Mouse (Mus musculus) forebrain, embryonic 15.5 days (tissue): ENCODE data around the gene Itpr1. TPM values are rescaled to one million over a fixed set of nuclear protein-coding genes. Genes with fewer than 3 reads are reported as not detected.
A peak's percentile ranks its signal among the peaks of the same experiment; 100 is the strongest.

Source experiments
- ATAC-seq: fragments of 200-750 bp; cut with Nextera tagmentation; replicated peaks from 2 replicates; pipeline ENCODE4 v1.8.0; 2017; ENCODE audit warnings: mild to moderate bottlenecking, moderate TSS enrichment, moderate library complexity
- H3K27ac ChIP-seq: fragments of 300-500 bp; sonication (generic); replicated peaks from 2 replicates; pipeline ENCODE4 v1.5.1; 2015; ENCODE audit warnings: mild to moderate bottlenecking, inconsistent platforms
- H3K27me3 ChIP-seq: fragments of 300-500 bp; sonication (generic); 2 replicates; pipeline ENCODE4 v1.6.1; 2015; ENCODE audit warnings: inconsistent platforms
- H3K36me3 ChIP-seq: fragments of 300-500 bp; sonication (generic); 2 replicates; pipeline ENCODE4 v1.6.1; 2015; ENCODE audit warnings: mild to moderate bottlenecking, inconsistent platforms
- H3K4me1 ChIP-seq: fragments of 300-500 bp; sonication (generic); 2 replicates; pipeline ENCODE4 v1.6.1; 2015; ENCODE audit warnings: inconsistent platforms
- H3K4me2 ChIP-seq: fragments of 300-500 bp; sonication (generic); replicated peaks from 2 replicates; pipeline ENCODE4 v1.6.1; 2015; ENCODE audit warnings: mild to moderate bottlenecking, inconsistent platforms
- H3K4me3 ChIP-seq: fragments of 300-500 bp; sonication (generic); 2 replicates; pipeline ENCODE4 v1.5.1; 2015; ENCODE audit warnings: mild to moderate bottlenecking, inconsistent platforms
- H3K9ac ChIP-seq: fragments of 300-500 bp; sonication (generic); replicated peaks from 2 replicates; pipeline ENCODE4 v1.6.1; 2015; ENCODE audit warnings: mild to moderate bottlenecking, inconsistent platforms
- H3K9me3 ChIP-seq: fragments of 300-500 bp; sonication (generic); 2 replicates; pipeline ENCODE4 v1.6.1; 2016; ENCODE audit warnings: inconsistent platforms
- WGBS: fragments of 180-500 bp; shearing (Covaris S2); methylation state at CpG from one replicate; pipeline ENCODE4 v1.1.7; 2015; ENCODE audit warnings: mixed read lengths; 5-methylcytosine and 5-hydroxymethylcytosine counted together
- polyA plus RNA-seq: library from polyadenylated mRNA; unstranded; fragments of >200 nt; fragmentation: Nextera tagmentation; extraction: Ambion mirVana; gene quantifications from 2 replicates; pipeline ENCODE4 v1.2.1, GENCODE M21; 2015

Itpr1 gene
- polyA plus RNA-seq, 1 experiment from 2014 or later = 12.6 TPM

DNA sequence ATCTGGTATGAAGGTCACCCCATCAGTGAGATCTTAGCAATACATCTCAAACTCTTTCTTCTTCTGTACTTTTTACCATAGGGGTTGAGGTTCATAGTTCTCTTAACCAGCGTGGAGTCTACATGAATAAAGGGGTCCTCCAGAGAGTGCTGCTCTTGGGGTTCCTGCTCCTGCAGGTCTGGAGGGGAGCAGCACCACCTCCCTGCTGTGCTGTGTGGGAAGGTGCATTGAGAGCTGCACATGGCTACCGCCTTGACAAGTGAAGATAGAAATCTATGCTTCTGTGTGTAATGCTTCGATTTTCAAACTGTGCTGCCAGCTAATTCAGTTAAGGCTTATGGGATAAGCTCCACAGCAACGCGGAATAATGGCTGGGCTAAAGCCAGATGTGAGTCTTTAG is 130.1 kb downstream of the Itpr1 start:
- H3K36me3 ChIP-seq = no peaks in the 10 kb centered on the region
- H3K9ac ChIP-seq = no peak overlapping the region
- H3K4me1 ChIP-seq = no peaks in the 10 kb centered on the region
- H3K27me3 ChIP-seq = no peaks in the 10 kb centered on the region
- no peaks in the 10 kb centered on the region for H3K9me3 ChIP-seq
- no peak for ATAC-seq
- 81% methylated on average over 5 of the region's 5 CpGs for WGBS
- H3K4me3 ChIP-seq = no peak overlapping the region
- H3K4me2 ChIP-seq = no peak overlapping the region
- no peak overlapping the region for H3K27ac ChIP-seq

DNA sequence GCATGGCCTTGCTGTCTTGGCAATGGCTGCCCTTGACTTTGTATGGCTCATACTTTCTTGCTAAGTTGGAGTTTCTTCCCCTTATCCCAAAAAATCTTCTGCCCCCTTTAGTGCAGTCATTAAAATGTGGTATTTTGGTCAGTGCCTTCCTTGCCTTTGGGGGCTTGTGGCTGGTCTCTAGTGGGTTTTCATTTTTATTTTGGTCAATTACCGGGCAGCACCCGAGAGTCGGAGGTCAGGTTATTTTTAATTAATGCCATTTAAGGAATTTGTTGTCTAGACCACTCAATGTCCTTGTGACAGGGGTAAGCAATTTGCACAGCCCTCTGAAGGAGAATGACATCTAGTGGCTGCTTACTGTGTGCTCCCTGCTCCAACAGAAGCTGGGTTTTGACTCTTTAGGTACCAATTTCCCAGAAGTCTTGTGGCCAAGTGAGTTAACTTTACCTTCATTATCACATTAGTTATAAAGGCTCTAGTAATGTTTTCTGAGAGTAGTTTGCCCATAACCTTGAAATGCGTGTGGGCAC is 130.9 kb downstream of the Itpr1 start:
- WGBS = 73% methylated on average over 4 of the region's 4 CpGs
- Histone ChIP-seq H3K4me2 (no peak overlapping the region), H3K27ac (no peak overlapping the region), H3K9ac (no peak overlapping the region), H3K4me1 (no peaks in the 10 kb centered on the region), H3K9me3 (no peaks in the 10 kb centered on the region), H3K4me3 (no peak overlapping the region), H3K36me3 (no peaks in the 10 kb centered on the region), H3K27me3 (no peaks in the 10 kb centered on the region)
- ATAC-seq = no peak

DNA sequence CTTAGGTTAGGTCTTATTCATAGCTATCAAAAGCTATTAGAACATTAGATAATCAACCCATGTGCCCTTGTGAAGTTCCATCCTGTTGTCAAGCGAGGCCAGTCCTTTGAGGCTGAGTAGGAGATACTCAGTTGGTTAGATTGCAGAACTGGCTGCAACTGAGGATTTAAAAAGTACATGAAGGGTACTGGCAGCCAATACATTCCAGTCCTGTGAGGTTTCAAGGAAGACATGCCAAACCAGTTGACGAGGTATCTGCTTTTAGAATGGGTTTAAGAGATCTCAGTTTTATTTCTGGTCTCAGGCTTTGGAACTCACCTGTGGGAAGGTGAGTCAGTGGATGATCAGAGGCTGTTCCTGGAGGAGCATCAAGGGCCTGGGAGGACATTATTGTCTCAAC is 137.9 kb downstream of the Itpr1 start:
- 86% methylated on average over 2 of the region's 2 CpGs for WGBS
- no peak for ATAC-seq
- H3K27ac ChIP-seq = no peak overlapping the region

DNA sequence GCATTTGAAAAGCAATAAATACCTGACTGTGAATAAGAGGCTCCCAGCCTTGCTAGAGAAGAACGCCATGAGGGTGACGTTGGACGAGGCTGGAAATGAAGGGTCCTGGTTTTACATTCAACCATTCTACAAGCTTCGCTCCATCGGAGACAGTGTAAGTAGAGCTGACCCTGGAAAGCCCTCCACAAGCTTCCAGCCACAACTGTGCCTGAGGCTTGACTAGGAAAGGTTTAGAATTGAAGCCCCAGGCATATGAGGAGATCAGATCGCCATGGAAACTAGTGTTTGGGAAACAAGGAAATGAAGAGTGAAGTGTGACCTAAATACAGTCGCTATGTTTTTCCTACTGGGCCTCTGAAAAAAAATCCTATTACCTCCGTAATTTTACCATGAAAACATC is 139.1 kb downstream of the Itpr1 start:
- no peaks in the 10 kb centered on the region for H3K27me3 ChIP-seq
- no peak overlapping the region for H3K9ac ChIP-seq
- H3K9me3 ChIP-seq = no peaks in the 10 kb centered on the region
- 72% methylated on average over 8 of the region's 8 CpGs for WGBS
- H3K36me3 ChIP-seq = no peaks in the 10 kb centered on the region
- no peak overlapping the region for H3K27ac ChIP-seq
- ATAC-seq = no peak; the same call in 1 of the 2 replicates
- H3K4me1 ChIP-seq = 0 out of 2 replicates have a peak, but pooled peaks cover 4% of the 10 kb centered on the region
- H3K4me2 ChIP-seq = no peak overlapping the region
- no peak overlapping the region for H3K4me3 ChIP-seq

More for the DNA sequence above, 137.9 kb downstream of the Itpr1 start:
- 0 out of 2 replicates have a peak, but pooled peaks cover 4% of the 10 kb centered on the region for H3K4me1 ChIP-seq
- H3K4me2 ChIP-seq = no peak overlapping the region
- no peaks in the 10 kb centered on the region for H3K27me3 ChIP-seq
- no peak overlapping the region for H3K4me3 ChIP-seq
- H3K9ac ChIP-seq = no peak overlapping the region
- no peaks in the 10 kb centered on the region for H3K9me3 ChIP-seq
- H3K36me3 ChIP-seq = no peaks in the 10 kb centered on the region

DNA sequence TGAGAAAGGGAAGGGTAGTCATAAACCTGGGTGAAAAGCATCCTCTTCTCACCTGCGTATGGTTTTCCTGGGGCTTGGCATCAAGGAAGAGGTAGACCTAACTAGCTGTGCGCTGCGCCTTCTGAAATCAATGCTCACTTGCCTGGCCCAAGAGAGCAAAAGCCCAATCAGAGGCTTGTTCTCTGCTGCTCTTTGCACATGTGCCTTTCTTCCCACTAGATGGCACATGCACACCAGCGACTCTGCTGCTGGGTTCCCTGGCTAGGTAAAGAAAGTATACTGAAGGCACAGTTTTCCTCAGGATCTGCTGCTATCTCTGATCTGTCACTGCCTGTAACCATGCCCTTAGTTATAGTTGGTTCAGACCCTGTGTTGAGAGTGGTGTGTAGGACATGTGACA is 154.5 kb downstream of the Itpr1 start:
- Histone ChIP-seq H3K9me3 (no peaks in the 10 kb centered on the region), H3K4me2 (no peak overlapping the region), H3K9ac (no peak overlapping the region), H3K36me3 (no peaks in the 10 kb centered on the region), H3K27ac (no peak overlapping the region), H3K4me3 (no peak overlapping the region), H3K27me3 (no peaks in the 10 kb centered on the region), H3K4me1 (no peaks in the 10 kb centered on the region)
- WGBS = 85% methylated on average over 4 of the region's 4 CpGs
- peak; percentile 43; the same call in 1 of the 2 replicates for ATAC-seq

DNA sequence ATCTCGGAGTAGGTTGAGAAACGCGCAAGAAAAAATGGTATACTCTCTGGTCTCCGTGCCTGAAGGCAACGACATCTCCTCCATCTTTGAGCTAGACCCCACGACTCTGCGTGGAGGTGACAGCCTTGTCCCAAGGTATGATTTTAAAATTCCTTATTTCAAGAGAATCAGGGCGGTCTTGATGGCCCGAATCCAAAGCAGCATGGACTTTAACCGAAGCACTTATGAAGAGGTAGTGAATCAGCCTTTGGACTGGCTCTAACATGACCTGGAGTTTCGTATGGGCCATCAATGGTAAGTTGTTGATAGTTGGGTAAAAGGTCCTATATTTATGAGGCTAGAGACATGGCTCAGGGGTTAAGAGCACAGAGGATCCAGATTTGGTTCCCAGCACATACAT is 156.1 kb downstream of the Itpr1 start:
- Histone ChIP-seq H3K4me2 (no peak overlapping the region), H3K27ac (no peak overlapping the region), H3K27me3 (no peaks in the 10 kb centered on the region), H3K36me3 (no peaks in the 10 kb centered on the region), H3K9ac (no peak overlapping the region), H3K9me3 (no peaks in the 10 kb centered on the region), H3K4me1 (no peaks in the 10 kb centered on the region), H3K4me3 (no peak overlapping the region)
- 95% methylated on average over 11 of the region's 11 CpGs for WGBS
- no peak for ATAC-seq

DNA sequence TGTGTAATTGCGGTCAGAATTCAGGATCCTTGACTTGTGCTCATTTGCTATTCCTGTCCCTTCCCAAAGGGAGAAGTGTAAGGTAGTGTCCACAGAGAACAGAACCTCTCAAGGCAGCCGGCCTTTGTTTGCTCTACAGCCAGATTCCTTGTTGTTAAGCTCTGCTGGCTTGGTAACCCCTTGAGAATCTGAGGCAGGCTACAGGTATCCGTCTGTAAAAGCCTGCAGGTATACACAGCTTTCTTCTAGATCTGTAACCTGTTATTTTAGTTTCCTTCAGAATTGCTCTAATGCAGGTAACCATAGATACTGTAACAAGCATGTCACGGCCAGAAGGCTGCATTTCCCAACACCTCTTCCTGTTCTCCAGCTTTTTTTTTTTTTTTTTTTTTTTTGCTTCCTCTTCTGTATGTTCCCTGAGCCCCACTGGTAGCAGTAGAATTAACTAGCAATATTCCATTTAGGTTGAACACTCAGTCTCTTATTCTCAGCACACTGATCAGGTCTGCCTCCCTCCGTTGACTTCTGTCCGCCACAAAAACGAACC is 158.5 kb downstream of the Itpr1 start:
- H3K36me3 ChIP-seq = no peaks in the 10 kb centered on the region
- 93% methylated on average over 7 of the region's 7 CpGs for whole genome bisulfite sequencing
- no peaks in the 10 kb centered on the region for H3K27me3 ChIP-seq
- H3K9me3 ChIP-seq = no peaks in the 10 kb centered on the region
- H3K4me3 ChIP-seq = no peak overlapping the region
- H3K4me2 ChIP-seq = no peak overlapping the region
- ATAC-seq = no peak
- no peaks in the 10 kb centered on the region for H3K4me1 ChIP-seq
- no peak overlapping the region for H3K9ac ChIP-seq
- no peak overlapping the region for H3K27ac ChIP-seq

DNA sequence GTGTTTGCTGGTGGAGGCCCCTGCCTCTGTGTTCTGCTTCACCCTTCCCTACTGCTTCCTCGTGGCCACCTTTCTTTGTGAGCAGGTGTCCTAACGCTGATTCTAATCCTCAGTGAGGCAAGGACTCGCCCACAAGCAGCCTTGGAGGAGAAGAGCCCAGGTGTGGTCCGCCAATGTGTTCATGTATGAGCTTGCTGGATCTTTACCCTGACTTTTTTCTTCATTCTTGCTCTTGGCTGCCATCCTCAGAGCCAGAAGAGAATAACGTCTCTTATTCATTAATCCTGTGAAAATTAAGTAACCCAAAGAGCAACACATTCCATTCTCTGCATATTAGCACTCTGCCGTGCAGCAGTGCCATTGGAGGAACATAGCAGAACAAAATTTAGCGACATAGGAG is 161.1 kb downstream of the Itpr1 start:
- no peaks in the 10 kb centered on the region for H3K9me3 ChIP-seq
- H3K4me1 ChIP-seq = no peaks in the 10 kb centered on the region
- H3K9ac ChIP-seq = no peak overlapping the region
- 71% methylated on average over 7 of the region's 7 CpGs for WGBS
- H3K27me3 ChIP-seq = no peaks in the 10 kb centered on the region
- no peaks in the 10 kb centered on the region for H3K36me3 ChIP-seq
- no peak for ATAC-seq
- no peak overlapping the region for H3K4me3 ChIP-seq
- H3K27ac ChIP-seq = no peak overlapping the region
- no peak overlapping the region for H3K4me2 ChIP-seq

DNA sequence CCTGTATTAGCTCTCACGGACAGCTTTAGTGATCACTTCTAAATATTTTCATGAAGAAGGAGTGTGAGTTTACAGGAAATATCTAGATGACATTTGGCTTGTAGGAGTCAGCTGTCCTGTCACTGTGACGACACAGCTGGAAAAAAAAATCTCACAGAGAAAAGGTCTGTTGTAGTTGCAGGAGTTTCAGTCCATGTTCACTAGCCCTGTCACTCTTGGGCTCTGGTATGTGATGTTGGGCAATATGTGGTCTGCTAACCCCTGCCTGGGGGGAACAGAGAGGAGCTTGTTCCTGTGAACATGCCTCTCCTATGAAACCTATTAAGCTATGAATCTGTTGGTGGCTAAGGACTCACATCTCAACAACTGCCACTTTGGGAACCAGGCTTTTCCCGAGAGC is 166.1 kb downstream of the Itpr1 start:
- no peak overlapping the region for H3K4me3 ChIP-seq
- peaks cover 9% of the 10 kb centered on the region for H3K36me3 ChIP-seq
- no peak overlapping the region for H3K9ac ChIP-seq
- H3K4me2 ChIP-seq = no peak overlapping the region
- no peak overlapping the region for H3K27ac ChIP-seq
- H3K4me1 ChIP-seq = no peaks in the 10 kb centered on the region
- no peaks in the 10 kb centered on the region for H3K27me3 ChIP-seq
- WGBS = 87% methylated on average over 3 of the region's 3 CpGs
- no peak for ATAC-seq
- H3K9me3 ChIP-seq = no peaks in the 10 kb centered on the region

DNA sequence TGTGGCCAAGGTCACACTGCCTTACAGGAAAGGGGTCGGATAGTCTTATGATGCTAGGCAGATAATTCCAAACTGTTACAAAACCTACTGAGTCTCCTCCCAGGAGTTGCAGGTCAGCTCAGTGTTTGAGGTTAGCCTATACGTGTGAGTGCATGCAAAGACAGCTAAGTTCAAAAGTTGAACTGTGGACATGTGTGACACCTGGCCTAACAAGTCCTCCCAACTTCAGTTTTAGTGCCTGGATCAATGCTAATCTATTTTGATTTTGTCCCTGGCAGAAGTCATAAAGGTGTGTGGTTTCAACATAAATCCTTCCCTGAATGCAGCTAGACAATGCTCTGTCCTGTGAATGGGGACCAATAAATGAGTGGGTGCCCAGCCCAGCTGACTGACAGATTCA is 167.3 kb downstream of the Itpr1 start:
- no peaks in the 10 kb centered on the region for H3K4me1 ChIP-seq
- WGBS = 97% methylated on average over 2 of the region's 2 CpGs
- no peak for ATAC-seq
- no peaks in the 10 kb centered on the region for H3K9me3 ChIP-seq
- H3K27ac ChIP-seq = no peak overlapping the region
- no peak overlapping the region for H3K9ac ChIP-seq
- H3K4me3 ChIP-seq = no peak overlapping the region
- H3K4me2 ChIP-seq = no peak overlapping the region
- H3K27me3 ChIP-seq = no peaks in the 10 kb centered on the region
- peaks cover 9% of the 10 kb centered on the region for H3K36me3 ChIP-seq

DNA sequence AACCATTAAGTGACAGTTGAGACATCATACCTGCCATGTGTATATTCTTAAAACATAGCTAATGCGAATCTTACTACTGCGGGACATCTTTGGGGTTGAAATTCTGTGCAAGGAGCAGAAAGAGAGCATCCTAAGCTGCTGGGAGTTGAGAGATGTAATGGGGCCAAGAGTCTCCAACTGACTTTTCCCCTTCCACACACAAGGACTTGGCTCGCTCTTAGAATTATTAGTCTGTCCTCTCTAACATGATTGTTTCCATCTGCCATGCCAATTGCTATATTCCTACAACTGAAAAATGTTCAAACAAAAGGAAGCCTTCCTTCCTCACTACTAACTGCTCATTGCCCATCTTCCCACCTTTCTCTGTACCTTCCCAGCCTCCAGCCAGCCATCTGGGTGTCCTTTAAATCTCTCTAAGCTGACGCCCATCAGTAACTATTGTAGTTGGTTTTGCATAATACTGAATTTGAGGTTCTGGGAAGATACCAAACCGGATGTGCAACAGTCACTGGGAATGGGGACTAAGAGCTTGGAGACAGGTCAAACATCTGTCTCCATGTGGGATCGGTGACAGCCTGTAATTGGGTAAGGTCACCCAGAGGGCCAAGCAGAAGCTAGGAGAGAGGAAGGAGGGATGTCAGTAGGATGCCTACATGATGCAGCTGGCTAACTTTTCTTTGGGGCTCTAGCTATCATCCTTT is 177.9 kb downstream of the Itpr1 start:
- no peak overlapping the region for H3K9ac ChIP-seq
- WGBS = 91% methylated on average over 6 of the region's 6 CpGs

DNA sequence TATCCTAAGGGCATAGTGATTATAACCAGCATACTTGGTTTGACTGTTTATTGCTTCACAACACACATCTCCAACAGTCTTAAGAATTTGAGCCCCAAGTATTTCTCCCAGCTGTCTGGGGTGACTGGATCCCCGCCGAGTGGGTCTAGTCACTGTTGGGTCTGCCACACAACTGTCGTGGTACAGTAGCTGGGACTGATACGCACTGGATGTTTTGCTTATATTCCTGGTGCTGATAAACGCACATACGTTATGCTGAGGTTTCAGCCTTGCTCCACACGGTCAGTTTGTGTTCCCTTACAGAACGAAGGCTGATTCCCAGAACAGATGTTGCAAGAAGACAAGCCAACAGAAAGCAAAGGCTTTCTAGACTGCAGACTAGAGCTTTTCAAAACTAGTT is 180.2 kb downstream of the Itpr1 start:
- 93% methylated on average over 8 of the region's 8 CpGs for WGBS
- Histone ChIP-seq H3K27ac (no peak overlapping the region), H3K4me2 (no peak overlapping the region), H3K36me3 (no peaks in the 10 kb centered on the region; the same call in 1 of the 2 replicates), H3K4me3 (no peak overlapping the region), H3K9me3 (no peaks in the 10 kb centered on the region), H3K9ac (no peak overlapping the region), H3K27me3 (no peaks in the 10 kb centered on the region), H3K4me1 (no peaks in the 10 kb centered on the region)
- ATAC-seq = no peak

More for the DNA sequence above, 177.9 kb downstream of the Itpr1 start:
- H3K27me3 ChIP-seq = no peaks in the 10 kb centered on the region
- ATAC-seq = no peak
- H3K4me3 ChIP-seq = no peak overlapping the region
- H3K9me3 ChIP-seq = no peaks in the 10 kb centered on the region
- H3K27ac ChIP-seq = no peak overlapping the region
- H3K4me2 ChIP-seq = no peak overlapping the region
- H3K4me1 ChIP-seq = no peaks in the 10 kb centered on the region
- peaks cover 9% of the 10 kb centered on the region for H3K36me3 ChIP-seq
